Mouse (Mus musculus) brain, embryonic 14.5 days (tissue): ENCODE measurements at regions not wholly inside any gene's neighbourhood (a gene's known extent, or its start where the extent isn't known, plus 50 kb on each side); places are given as distances from the start of the nearest gene placed in this dataset.

ENCODE experiments used
- CTCF ChIP-seq: fragments of 200-500 bp; IDR thresholded peaks from 2 replicates; pipeline ENCODE4 v1.5.1; 2012; ENCODE audit warnings: inconsistent platforms, mild to moderate bottlenecking, moderate library complexity, borderline replicate concordance; ENCODE audit not compliant: insufficient read depth, insufficient read length; ENCODE audit errors: extremely low read depth
- POLR2A ChIP-seq: fragments of 200-500 bp; IDR thresholded peaks from 2 replicates; pipeline ENCODE4 v1.6.1; 2012; ENCODE audit warnings: mild to moderate bottlenecking, inconsistent platforms, borderline replicate concordance; ENCODE audit not compliant: poor library complexity, insufficient read depth, insufficient read length, severe bottlenecking; ENCODE audit errors: extremely low read depth

- TF ChIP-seq CTCF (no peak), POLR2A (no peak)
Measured at GRCm38 (mm10) chr10:39267236-39267635, 101.4 kb upstream of the Fyn start.
